Mouse (Mus musculus): ENCODE results near the gene 2300002M23Rik. TPM values are rescaled to one million over a fixed set of nuclear protein-coding genes. Genes with fewer than 3 reads are reported as not detected.

The 2300002M23Rik gene
- total RNA-seq (2014; fragmentation: Nextera tagmentation) (not detected in 2 replicates), total RNA-seq (2017) (0.27 TPM in 1 of 2 replicates, not detected in the other), polyA plus RNA-seq (2012) (not detected in 2 replicates)

DNA sequence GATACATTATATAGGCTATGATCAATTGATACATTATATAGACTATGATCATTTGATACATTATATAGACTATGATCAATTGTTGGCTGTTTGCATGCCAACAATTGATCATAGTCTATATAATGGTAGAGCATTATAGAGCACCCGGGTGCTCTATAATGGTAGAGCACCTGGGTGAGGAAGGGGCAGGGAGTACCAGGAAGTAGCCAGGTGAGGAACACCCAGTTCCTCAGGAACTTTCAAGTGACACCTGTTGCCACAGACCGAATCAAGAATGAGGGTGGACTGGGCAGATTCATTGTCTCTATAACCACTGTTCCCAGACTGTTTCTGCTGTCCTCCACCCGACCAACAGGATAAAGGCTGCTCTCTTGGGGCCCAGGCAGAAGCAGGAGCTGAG is at the start of gene 2300002M23Rik:
2300002M23Rik (plus strand) TSS at position 301 of the 400 bp plus-strand sequence.
- TF ChIP-seq TAL1 (conservative IDR thresholded peaks at IDR 0.05; ENCODE audit: low read depth, low read length) (no peak), GATA2 (IDR thresholded peaks at IDR 0.05; ENCODE audit: borderline replicate concordance, low read depth, low read length) (no peak), POLR2AphosphoS5 (IDR thresholded peaks at IDR 0.05; ENCODE audit: insufficient replicate concordance, low read depth, low read length) (no peak), CTCF (IDR thresholded peaks at IDR 0.05; ENCODE audit: low read depth, low read length) (no peak), GATA1 (IDR thresholded peaks at IDR 0.05; ENCODE audit: borderline replicate concordance, low read length) (no peak)
- Histone ChIP-seq H3K36me3 (replicated peaks) (no peaks in the 10 kb centered on the region), H3K4me3 (ENCODE audit: low read depth, low read length) (no peak within 1 kb of the TSS), H3K27me3 (ENCODE audit: insufficient read depth, low read length) (peaks cover 9% of the 10 kb centered on the region), H3K9me3 (replicated peaks) (no peaks in the 10 kb centered on the region; the same call in 1 of the 2 replicates), H3K4me1 (ENCODE audit: insufficient read depth, low read depth, low read length) (no peaks in the 10 kb centered on the region)
- no peak for ATAC-seq (ENCODE audit: extremely low read depth, insufficient number of reproducible peaks, low FRiP score, poor library complexity, severe bottlenecking)
- DNase-seq (ENCODE audit: low spot score) = no peak

DNA sequence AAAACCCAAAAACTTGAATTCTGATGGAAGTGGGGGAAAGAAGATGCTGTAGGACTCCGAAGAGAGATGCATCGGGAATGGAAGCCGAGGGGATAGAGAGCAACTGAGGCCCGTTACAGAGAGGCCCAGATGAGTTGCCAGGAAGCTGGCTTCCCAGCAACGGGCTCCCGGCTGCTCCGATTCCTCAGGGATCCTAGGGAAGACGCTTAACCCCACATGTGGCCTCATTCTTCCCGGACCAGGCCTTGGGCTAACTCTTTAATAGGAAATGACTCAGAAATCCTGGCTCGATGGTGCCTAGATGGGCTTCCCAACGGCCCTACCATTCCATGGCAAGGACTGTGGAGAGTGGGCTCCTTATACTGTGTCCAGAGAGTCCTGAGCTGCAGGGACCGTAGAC is 49.7 kb upstream of the 2300002M23Rik start:
- H3K27me3 ChIP-seq (ENCODE audit: insufficient read depth, low read length) = no peaks in the 10 kb centered on the region
- TF ChIP-seq POLR2AphosphoS5 (IDR thresholded peaks at IDR 0.05; ENCODE audit: insufficient replicate concordance, low read depth, low read length) (no peak), CTCF (IDR thresholded peaks at IDR 0.05; ENCODE audit: low read depth, low read length) (no peak), GATA1 (IDR thresholded peaks at IDR 0.05; ENCODE audit: borderline replicate concordance, low read length) (no peak), TAL1 (conservative IDR thresholded peaks at IDR 0.05; ENCODE audit: low read depth, low read length) (no peak), GATA2 (IDR thresholded peaks at IDR 0.05; ENCODE audit: borderline replicate concordance, low read depth, low read length) (no peak)
- ATAC-seq (ENCODE audit: extremely low read depth, insufficient number of reproducible peaks, low FRiP score, poor library complexity, severe bottlenecking) = no peak
- H3K4me1 ChIP-seq (ENCODE audit: insufficient read depth, low read depth, low read length) = peaks cover 42% of the 10 kb centered on the region
- H3K9me3 ChIP-seq (replicated peaks) = no peaks in the 10 kb centered on the region
- peaks cover 72% of the 10 kb centered on the region for H3K36me3 ChIP-seq (replicated peaks)
- peak overlapping the region; percentile 73 for H3K4me3 ChIP-seq (ENCODE audit: low read depth, low read length)
- DNase-seq (ENCODE audit: low spot score) = peak; percentile 26

DNA sequence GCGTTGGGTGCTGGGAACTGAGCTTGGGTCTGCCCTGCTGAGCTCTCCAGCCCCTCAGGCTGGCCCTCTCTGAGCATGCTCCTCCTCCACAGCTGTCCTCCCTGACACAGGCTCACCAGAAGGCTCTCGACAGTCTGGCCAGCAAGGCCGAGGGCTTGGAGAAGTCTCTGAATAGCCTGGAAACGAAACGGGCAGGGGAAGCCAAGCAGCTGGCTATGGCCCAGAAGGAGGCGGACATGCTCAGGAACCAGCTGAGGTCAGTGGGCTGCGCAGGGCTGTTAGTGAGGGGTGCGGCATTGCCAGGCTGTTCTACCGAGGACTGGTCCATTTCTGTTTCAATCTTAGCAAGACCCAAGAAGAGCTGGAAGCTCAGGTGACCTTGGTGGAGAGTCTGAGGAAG is 42.9 kb upstream of the 2300002M23Rik start:
- Histone ChIP-seq H3K36me3 (replicated peaks) (peaks cover 94% of the 10 kb centered on the region), H3K27me3 (ENCODE audit: insufficient read depth, low read length) (no peaks in the 10 kb centered on the region), H3K4me1 (ENCODE audit: insufficient read depth, low read depth, low read length) (no peaks in the 10 kb centered on the region; the same call in 1 of the 2 replicates), H3K4me3 (ENCODE audit: low read depth, low read length) (no peak overlapping the region), H3K9me3 (replicated peaks) (no peaks in the 10 kb centered on the region)
- ATAC-seq (ENCODE audit: extremely low read depth, insufficient number of reproducible peaks, low FRiP score, poor library complexity, severe bottlenecking) (no peak), DNase-seq (ENCODE audit: low spot score) (no peak)
- no peak for TF ChIP-seq CTCF (IDR thresholded peaks at IDR 0.05; ENCODE audit: low read depth, low read length)

DNA sequence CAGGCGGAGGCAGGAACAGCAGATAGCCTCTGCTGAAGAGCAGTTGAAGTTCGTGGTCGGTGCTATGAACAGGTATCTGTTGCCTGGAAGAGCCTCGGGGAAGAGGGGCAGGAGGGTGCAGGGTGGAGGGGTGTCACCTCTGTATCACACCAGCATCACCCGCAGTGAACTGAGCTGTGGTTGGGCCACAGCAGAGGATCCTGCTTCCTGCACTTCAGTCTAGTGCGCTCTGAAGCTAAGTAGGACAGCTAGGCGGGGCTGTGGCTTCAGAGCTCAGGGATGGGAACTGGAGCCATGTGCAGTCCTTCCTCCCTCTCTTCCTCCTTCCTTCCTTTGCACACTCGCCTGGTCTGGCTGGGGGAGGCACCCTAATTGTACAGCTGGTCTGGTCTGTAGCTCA is 40.6 kb upstream of the 2300002M23Rik start:
- Histone ChIP-seq H3K4me3 (ENCODE audit: low read depth, low read length) (no peak overlapping the region), H3K27me3 (ENCODE audit: insufficient read depth, low read length) (no peaks in the 10 kb centered on the region), H3K9me3 (replicated peaks) (no peaks in the 10 kb centered on the region), H3K36me3 (replicated peaks) (peaks cover 91% of the 10 kb centered on the region), H3K4me1 (ENCODE audit: insufficient read depth, low read depth, low read length) (no peaks in the 10 kb centered on the region)
- ATAC-seq (ENCODE audit: extremely low read depth, insufficient number of reproducible peaks, low FRiP score, poor library complexity, severe bottlenecking) (no peak), DNase-seq (ENCODE audit: low spot score) (no peak)
- no peak for TF ChIP-seq CTCF (IDR thresholded peaks at IDR 0.05; ENCODE audit: low read depth, low read length)
- TF ChIP-seq GATA1 (IDR thresholded peaks at IDR 0.05; ENCODE audit: borderline replicate concordance, low read length) = no peak
- TF ChIP-seq POLR2AphosphoS5 (IDR thresholded peaks at IDR 0.05; ENCODE audit: insufficient replicate concordance, low read depth, low read length) = no peak
- TF ChIP-seq TAL1 (conservative IDR thresholded peaks at IDR 0.05; ENCODE audit: low read depth, low read length) = no peak

DNA sequence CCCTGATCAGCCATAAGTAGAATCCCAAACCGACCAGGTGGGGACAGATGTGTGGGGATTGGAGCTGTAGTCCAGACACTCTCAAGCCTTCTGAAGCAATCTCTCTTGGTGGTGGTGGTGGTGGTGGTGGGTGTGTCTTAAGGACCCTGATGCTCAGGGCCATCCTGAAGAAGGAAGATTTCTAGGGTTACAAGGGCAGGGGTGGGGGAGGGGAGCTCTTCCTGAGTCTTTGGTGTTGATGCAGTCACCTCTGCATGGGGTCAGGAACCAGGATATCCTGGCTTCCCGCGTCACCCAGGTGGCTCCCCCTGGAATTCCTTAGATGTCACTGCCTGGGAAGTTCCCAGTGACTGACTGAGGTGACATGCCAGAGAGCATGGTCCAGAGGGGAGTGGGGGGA is 34.9 kb upstream of the 2300002M23Rik start:
- peaks cover 2% of the 10 kb centered on the region; the same call in 1 of the 2 replicates for H3K4me1 ChIP-seq (ENCODE audit: insufficient read depth, low read depth, low read length)
- H3K36me3 ChIP-seq (replicated peaks) = peaks cover 40% of the 10 kb centered on the region
- H3K27me3 ChIP-seq (ENCODE audit: insufficient read depth, low read length) = peaks cover 10% of the 10 kb centered on the region; the same call in 1 of the 2 replicates
- ATAC-seq (ENCODE audit: extremely low read depth, insufficient number of reproducible peaks, low FRiP score, poor library complexity, severe bottlenecking) (no peak), DNase-seq (ENCODE audit: low spot score) (no peak)
- TF ChIP-seq GATA2 (IDR thresholded peaks at IDR 0.05; ENCODE audit: borderline replicate concordance, low read depth, low read length) (no peak), POLR2AphosphoS5 (IDR thresholded peaks at IDR 0.05; ENCODE audit: insufficient replicate concordance, low read depth, low read length) (no peak), TAL1 (conservative IDR thresholded peaks at IDR 0.05; ENCODE audit: low read depth, low read length) (no peak), GATA1 (IDR thresholded peaks at IDR 0.05; ENCODE audit: borderline replicate concordance, low read length) (no peak), CTCF (IDR thresholded peaks at IDR 0.05; ENCODE audit: low read depth, low read length) (no peak)
- no peaks in the 10 kb centered on the region for H3K9me3 ChIP-seq (replicated peaks)
- no peak overlapping the region for H3K4me3 ChIP-seq (ENCODE audit: low read depth, low read length)

DNA sequence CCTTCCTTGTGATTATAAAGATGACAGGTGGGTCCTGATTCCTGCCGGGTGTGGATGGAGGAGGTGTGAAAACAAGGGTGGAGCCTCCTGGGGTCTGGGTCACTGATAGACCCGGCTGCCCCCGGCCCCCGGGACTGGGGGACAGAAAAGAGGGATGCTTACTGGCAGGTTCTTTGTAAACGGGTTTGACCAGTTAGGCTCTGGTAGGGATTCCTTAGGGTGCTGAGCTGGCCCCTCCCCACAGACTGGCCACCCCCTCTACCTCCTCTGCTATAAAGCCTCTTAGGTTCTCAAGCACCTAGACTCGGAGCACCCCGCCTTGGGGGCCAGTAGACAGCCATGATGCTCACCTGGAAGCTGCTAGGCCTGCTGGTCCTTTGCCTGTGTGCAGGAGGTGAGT is 34.3 kb upstream of the 2300002M23Rik start, which contains the start of gene Psors1c2:
Psors1c2 (plus strand) TSS at position 301 of the 400 bp plus-strand sequence.
- no peak within 1 kb of the TSS for H3K4me3 ChIP-seq (ENCODE audit: low read depth, low read length)
- DNase-seq (ENCODE audit: low spot score) (no peak), ATAC-seq (ENCODE audit: extremely low read depth, insufficient number of reproducible peaks, low FRiP score, poor library complexity, severe bottlenecking) (no peak)
- peaks cover 2% of the 10 kb centered on the region; the same call in 1 of the 2 replicates for H3K4me1 ChIP-seq (ENCODE audit: insufficient read depth, low read depth, low read length)
- H3K27me3 ChIP-seq (ENCODE audit: insufficient read depth, low read length) = peaks cover 12% of the 10 kb centered on the region; the same call in 1 of the 2 replicates
- H3K9me3 ChIP-seq (replicated peaks) = no peaks in the 10 kb centered on the region
- peaks cover 35% of the 10 kb centered on the region for H3K36me3 ChIP-seq (replicated peaks)
- TF ChIP-seq TAL1 (conservative IDR thresholded peaks at IDR 0.05; ENCODE audit: low read depth, low read length) = no peak
- no peak for TF ChIP-seq POLR2AphosphoS5 (IDR thresholded peaks at IDR 0.05; ENCODE audit: insufficient replicate concordance, low read depth, low read length)
- no peak for TF ChIP-seq GATA2 (IDR thresholded peaks at IDR 0.05; ENCODE audit: borderline replicate concordance, low read depth, low read length)
- no peak for TF ChIP-seq CTCF (IDR thresholded peaks at IDR 0.05; ENCODE audit: low read depth, low read length)
- no peak for TF ChIP-seq GATA1 (IDR thresholded peaks at IDR 0.05; ENCODE audit: borderline replicate concordance, low read length)
